Mouse (Mus musculus) layer of hippocampus, adult 8-10 months (tissue): ENCODE results near the gene Iqcf5. TPM values are rescaled to one million over a fixed set of nuclear protein-coding genes. Genes with fewer than 3 reads are reported as not detected.

Experiments
- total RNA-seq, 4 experiments: library from RNA; stranded (reverse); gene quantifications; 2 replicates each; pipeline ENCODE4 v1.2.4; 2022

The Iqcf5 gene
- total RNA-seq, 4 experiments from 2014 or later: not detected

Other genes starting within 250 kb of the Iqcf5 start
- gene Poc1a, start 233.5 kb upstream of the Iqcf5 start, total RNA-seq: 10 to 100 TPM; 14.7 to 17.7 (median 16.2) TPM
- gene Dusp7, start 145.9 kb upstream of the Iqcf5 start, total RNA-seq: 10 to 100 TPM; 78.0 to 84.8 (median 80.5) TPM
- 100 to 1,000 TPM; 250 to 295 (median 266) TPM for gene Rpl29, start 85.1 kb upstream of the Iqcf5 start, total RNA-seq
- 10 to 100 TPM; 14.0 to 21.3 (median 15.0) TPM for gene Acy1, start 76.3 kb upstream of the Iqcf5 start, total RNA-seq
- gene Abhd14b, start 67.1 kb upstream of the Iqcf5 start, total RNA-seq: 10 to 100 TPM; 14.7 to 17.7 (median 17.0) TPM
- gene Abhd14a, start 66.9 kb upstream of the Iqcf5 start, total RNA-seq: 10 to 100 TPM; 35.6 to 44.4 (median 40.2) TPM
- gene Pcbp4, start 61.3 kb upstream of the Iqcf5 start, total RNA-seq: 100 to 1,000 TPM; 186 to 215 (median 199) TPM
- 10 to 100 TPM in 3 of 4 experiments, 1 to 10 TPM in 1; 9.4 to 12.4 (median 10.6) TPM for gene Gpr62, start 48.6 kb upstream of the Iqcf5 start, total RNA-seq
- 10 to 100 TPM; 32.7 to 42.1 (median 33.2) TPM for gene Rrp9, start 38.6 kb upstream of the Iqcf5 start, total RNA-seq
- 10 to 100 TPM in 1 of 4 experiments, 1 to 10 TPM in 3; 6.0 to 10.9 (median 7.4) TPM for gene Parp3, start 37.6 kb upstream of the Iqcf5 start, total RNA-seq
- not detected for gene Iqcf1, start 14.6 kb upstream of the Iqcf5 start, total RNA-seq
- not detected for gene Iqcf3, start 47.1 kb downstream of the Iqcf5 start, total RNA-seq
- not detected for gene Iqcf4, start 56.4 kb downstream of the Iqcf5 start, total RNA-seq
- not detected for gene Iqcf6, start 112.0 kb downstream of the Iqcf5 start, total RNA-seq
- 10 to 100 TPM; 56.9 to 66.6 (median 59.3) TPM for gene Grm2, start 141.5 kb downstream of the Iqcf5 start, total RNA-seq
- gene Tex264, start 171.4 kb downstream of the Iqcf5 start, total RNA-seq: 100 to 1,000 TPM in 1 of 4 experiments, 10 to 100 TPM in 3; 82.1 to 103 (median 92.2) TPM